Mouse (Mus musculus): ENCODE results near the gene Adora1. TPM values are rescaled to one million over a fixed set of nuclear protein-coding genes. Genes with fewer than 3 reads are reported as not detected.
A peak's percentile ranks its signal among the peaks of the same experiment; 100 is the strongest.

Adora1 gene
- polyA plus RNA-seq, 1 experiment from 2014 or later = 7.3 TPM

- no peaks in the 10 kb centered on the region for H3K9me3 ChIP-seq (ENCODE audit: control insufficient read depth, low read length)
- no peak overlapping the region for H3K4me2 ChIP-seq (ENCODE audit: low read length)
- no peaks in the 10 kb centered on the region for H3K36me3 ChIP-seq (ENCODE audit: control insufficient read depth, insufficient read depth, low read length)
- H3K27me3 ChIP-seq (ENCODE audit: control insufficient read depth, insufficient read depth, low read length) = no peaks in the 10 kb centered on the region
- ATAC-seq (ENCODE audit: low FRiP score, low TSS enrichment) = no peak
- no peak overlapping the region for H3K27ac ChIP-seq (replicated peaks; ENCODE audit: low read depth, low read length)
- DNase-seq = peak; percentile 31
- H3K9ac ChIP-seq (replicated peaks; ENCODE audit: low read length) = no peak overlapping the region
- H3K4me3 ChIP-seq (replicated peaks; ENCODE audit: low read depth, low read length) = no peak overlapping the region
- 56% methylated on average over 4 of the region's 4 CpGs for WGBS
- H3K4me1 ChIP-seq (ENCODE audit: control insufficient read depth, insufficient read depth, low read length) = no peaks in the 10 kb centered on the region
These were observed 39.3 kb downstream of the Adora1 start for GRCm38 (mm10) chr1:134195979-134196378.

- ATAC-seq (ENCODE audit: low FRiP score, low TSS enrichment) (no peak), DNase-seq (no peak)
- 53% methylated on average over 3 of the region's 3 CpGs for WGBS
- Histone ChIP-seq H3K4me3 (replicated peaks; ENCODE audit: low read depth, low read length) (no peak overlapping the region), H3K27ac (replicated peaks; ENCODE audit: low read depth, low read length) (no peak overlapping the region), H3K9ac (replicated peaks; ENCODE audit: low read length) (no peak overlapping the region), H3K36me3 (ENCODE audit: control insufficient read depth, insufficient read depth, low read length) (no peaks in the 10 kb centered on the region), H3K4me1 (ENCODE audit: control insufficient read depth, insufficient read depth, low read length) (no peaks in the 10 kb centered on the region), H3K4me2 (ENCODE audit: low read length) (no peak overlapping the region), H3K9me3 (ENCODE audit: control insufficient read depth, low read length) (no peaks in the 10 kb centered on the region), H3K27me3 (ENCODE audit: control insufficient read depth, insufficient read depth, low read length) (no peaks in the 10 kb centered on the region)
These were observed 39.7 kb downstream of the Adora1 start for GRCm38 (mm10) chr1:134195571-134195970.

- H3K27me3 ChIP-seq (ENCODE audit: control insufficient read depth, insufficient read depth, low read length) = no peaks in the 10 kb centered on the region
- no peak overlapping the region for H3K9ac ChIP-seq (replicated peaks; ENCODE audit: low read length)
- no peak overlapping the region for H3K27ac ChIP-seq (replicated peaks; ENCODE audit: low read depth, low read length)
- no peak for DNase-seq
- H3K4me3 ChIP-seq (replicated peaks; ENCODE audit: low read depth, low read length) = no peak overlapping the region
- no peak for ATAC-seq (ENCODE audit: low FRiP score, low TSS enrichment)
- WGBS = 73% methylated on average over 2 of the region's 2 CpGs
- H3K9me3 ChIP-seq (ENCODE audit: control insufficient read depth, low read length) = no peaks in the 10 kb centered on the region
- H3K36me3 ChIP-seq (ENCODE audit: control insufficient read depth, insufficient read depth, low read length) = no peaks in the 10 kb centered on the region
- H3K4me2 ChIP-seq (ENCODE audit: low read length) = no peak overlapping the region
- H3K4me1 ChIP-seq (ENCODE audit: control insufficient read depth, insufficient read depth, low read length) = no peaks in the 10 kb centered on the region
These were observed 40.1 kb downstream of the Adora1 start for GRCm38 (mm10) chr1:134195117-134195516.

GRCm38 (mm10) chr1:134194298-134195022 is 40.8 kb downstream of the Adora1 start:
- Histone ChIP-seq H3K4me2 (ENCODE audit: low read length) (no peak overlapping the region), H3K4me1 (ENCODE audit: control insufficient read depth, insufficient read depth, low read length) (peaks cover 1% of the 10 kb centered on the region), H3K9ac (replicated peaks; ENCODE audit: low read length) (no peak overlapping the region), H3K27ac (replicated peaks; ENCODE audit: low read depth, low read length) (no peak overlapping the region), H3K9me3 (ENCODE audit: control insufficient read depth, low read length) (no peaks in the 10 kb centered on the region), H3K4me3 (replicated peaks; ENCODE audit: low read depth, low read length) (no peak overlapping the region), H3K27me3 (ENCODE audit: control insufficient read depth, insufficient read depth, low read length) (no peaks in the 10 kb centered on the region), H3K36me3 (ENCODE audit: control insufficient read depth, insufficient read depth, low read length) (no peaks in the 10 kb centered on the region)
- DNase-seq (no peak), ATAC-seq (ENCODE audit: low FRiP score, low TSS enrichment) (no peak)
- 80% methylated on average over 16 of the region's 16 CpGs for WGBS

GRCm38 (mm10) chr1:134193674-134194197 is 41.5 kb downstream of the Adora1 start:
- Histone ChIP-seq H3K4me1 (ENCODE audit: control insufficient read depth, insufficient read depth, low read length) (peaks cover 9% of the 10 kb centered on the region), H3K27me3 (ENCODE audit: control insufficient read depth, insufficient read depth, low read length) (no peaks in the 10 kb centered on the region), H3K27ac (replicated peaks; ENCODE audit: low read depth, low read length) (no peak overlapping the region), H3K36me3 (ENCODE audit: control insufficient read depth, insufficient read depth, low read length) (no peaks in the 10 kb centered on the region), H3K9ac (replicated peaks; ENCODE audit: low read length) (no peak overlapping the region), H3K4me2 (ENCODE audit: low read length) (no peak overlapping the region), H3K4me3 (replicated peaks; ENCODE audit: low read depth, low read length) (no peak overlapping the region), H3K9me3 (ENCODE audit: control insufficient read depth, low read length) (no peaks in the 10 kb centered on the region)
- ATAC-seq (ENCODE audit: low FRiP score, low TSS enrichment) = no peak
- no peak for DNase-seq
- WGBS = 73% methylated on average over 7 of the region's 7 CpGs

GRCm38 (mm10) chr1:134193126-134193525 is 42.1 kb downstream of the Adora1 start, which contains the start of gene Mybph:
Gene Mybph, plus strand, starts transcription at chr1:134193448.
- H3K27ac ChIP-seq (replicated peaks; ENCODE audit: low read depth, low read length) = no peak within 1 kb of the TSS
- no peak for ATAC-seq (ENCODE audit: low FRiP score, low TSS enrichment)

GRCm38 (mm10) chr1:134192024-134192423 is 43.2 kb downstream of the Adora1 start:
- no peak overlapping the region for H3K4me3 ChIP-seq (replicated peaks; ENCODE audit: low read depth, low read length)
- no peak overlapping the region for H3K27ac ChIP-seq (replicated peaks; ENCODE audit: low read depth, low read length)
- DNase-seq (no peak), ATAC-seq (ENCODE audit: low FRiP score, low TSS enrichment) (no peak)
- H3K4me1 ChIP-seq (ENCODE audit: control insufficient read depth, insufficient read depth, low read length) = peaks cover 22% of the 10 kb centered on the region
- WGBS = 68% methylated on average over 4 of the region's 4 CpGs
- H3K36me3 ChIP-seq (ENCODE audit: control insufficient read depth, insufficient read depth, low read length) = no peaks in the 10 kb centered on the region
- no peaks in the 10 kb centered on the region for H3K27me3 ChIP-seq (ENCODE audit: control insufficient read depth, insufficient read depth, low read length)
- no peak overlapping the region for H3K4me2 ChIP-seq (ENCODE audit: low read length)
- H3K9me3 ChIP-seq (ENCODE audit: control insufficient read depth, low read length) = no peaks in the 10 kb centered on the region
- no peak overlapping the region for H3K9ac ChIP-seq (replicated peaks; ENCODE audit: low read length)

More at GRCm38 (mm10) chr1:134193126-134193525, 42.1 kb downstream of the Adora1 start, which contains the start of gene Mybph:
- H3K9me3 ChIP-seq (ENCODE audit: control insufficient read depth, low read length) = no peaks in the 10 kb centered on the region
- peaks cover 15% of the 10 kb centered on the region for H3K4me1 ChIP-seq (ENCODE audit: control insufficient read depth, insufficient read depth, low read length)
- H3K9ac ChIP-seq (replicated peaks; ENCODE audit: low read length) = no peak within 1 kb of the TSS
- H3K36me3 ChIP-seq (ENCODE audit: control insufficient read depth, insufficient read depth, low read length) = no peaks in the 10 kb centered on the region
- H3K27me3 ChIP-seq (ENCODE audit: control insufficient read depth, insufficient read depth, low read length) = no peaks in the 10 kb centered on the region
- 71% methylated on average over 1 of the region's 1 CpGs for WGBS
- DNase-seq = no peak
- H3K4me3 ChIP-seq (replicated peaks; ENCODE audit: low read depth, low read length) = no peak within 1 kb of the TSS
- H3K4me2 ChIP-seq (ENCODE audit: low read length) = no peak within 1 kb of the TSS

- WGBS = 85% methylated on average over 5 of the region's 5 CpGs
These were observed 44.0 kb downstream of the Adora1 start for GRCm38 (mm10) chr1:134191192-134191591.

More at GRCm38 (mm10) chr1:134191192-134191591, 44.0 kb downstream of the Adora1 start:
- Histone ChIP-seq H3K36me3 (ENCODE audit: control insufficient read depth, insufficient read depth, low read length) (no peaks in the 10 kb centered on the region), H3K27me3 (ENCODE audit: control insufficient read depth, insufficient read depth, low read length) (no peaks in the 10 kb centered on the region), H3K4me1 (ENCODE audit: control insufficient read depth, insufficient read depth, low read length) (peaks cover 22% of the 10 kb centered on the region), H3K4me2 (ENCODE audit: low read length) (no peak overlapping the region), H3K9ac (replicated peaks; ENCODE audit: low read length) (no peak overlapping the region), H3K27ac (replicated peaks; ENCODE audit: low read depth, low read length) (no peak overlapping the region), H3K9me3 (ENCODE audit: control insufficient read depth, low read length) (no peaks in the 10 kb centered on the region), H3K4me3 (replicated peaks; ENCODE audit: low read depth, low read length) (no peak overlapping the region)
- no peak for ATAC-seq (ENCODE audit: low FRiP score, low TSS enrichment)
- no peak for DNase-seq
